Mouse (Mus musculus) C2C12 (cell line): ENCODE data around the gene Fbxl5.

Experiments
- CTCF ChIP-seq: IDR thresholded peaks from one replicate; pipeline ENCODE4 v1.5.1; 2011; ENCODE audit not compliant: control insufficient read depth, insufficient read depth, insufficient read length
- USF1 ChIP-seq: IDR thresholded peaks from one replicate; pipeline ENCODE4 v1.6.1; 2011; ENCODE audit warnings: low read depth, mild to moderate bottlenecking, control low read depth, moderate library complexity

DNA sequence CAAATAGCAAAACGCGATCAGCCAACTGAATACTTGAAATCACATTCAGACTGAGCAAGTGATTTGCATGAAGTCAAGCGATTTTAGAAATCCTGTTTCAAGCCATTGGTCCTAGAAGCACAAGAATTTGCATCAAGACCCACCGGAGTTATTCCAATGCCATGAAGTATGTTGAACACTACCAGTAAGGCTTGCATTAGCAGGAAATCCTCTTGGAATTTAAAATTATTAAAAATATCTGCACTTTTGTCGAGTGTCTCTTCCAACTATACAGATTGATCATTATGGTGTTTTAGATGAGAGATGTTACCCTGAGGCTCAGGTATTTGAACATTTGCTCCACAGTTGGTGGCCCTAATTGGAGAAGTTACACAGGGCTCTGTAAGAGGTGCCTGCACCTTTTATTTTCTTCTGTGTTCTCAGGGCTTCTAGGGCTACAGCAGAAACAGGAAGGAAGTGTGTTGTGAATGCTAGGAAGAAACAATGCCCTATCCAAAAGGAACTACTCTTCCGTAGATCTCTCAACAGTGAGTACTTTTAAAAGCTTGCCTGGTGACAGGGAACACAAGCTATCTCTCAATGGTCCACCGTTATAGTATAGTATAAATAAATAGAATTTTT, 32.5 kb upstream of the Fbxl5 start:
- TF ChIP-seq CTCF (no peak), USF1 (no peak)
